Mouse (Mus musculus) right cerebral cortex, postnatal 10 days (tissue): Measurements from ENCODE around the gene Fgfrl1.
"Not testable (repeated sequence)": the region's sequence is repeated elsewhere in the genome, so short reads cannot be mapped to it uniquely, and the experiment has no call there.

Experiments
- DNase-seq, 2 experiments: peaks; one replicate each; pipeline ENCODE4 v3.0.0; 2021; ENCODE audit warnings: low spot score in 2 of 2

Fgfrl1 gene

GRCm38 (mm10) chr5:108750328-108751210 lies 58.4 kb downstream of the Fgfrl1 start:
- no peak for DNase-seq

- DNase-seq, result not testable (repeated sequence)
Observed at GRCm38 (mm10) chr5:108751258-108751657, 59.1 kb downstream of the Fgfrl1 start.
